Mouse (Mus musculus): ENCODE measurements around the gene Pfdn6.

DNA sequence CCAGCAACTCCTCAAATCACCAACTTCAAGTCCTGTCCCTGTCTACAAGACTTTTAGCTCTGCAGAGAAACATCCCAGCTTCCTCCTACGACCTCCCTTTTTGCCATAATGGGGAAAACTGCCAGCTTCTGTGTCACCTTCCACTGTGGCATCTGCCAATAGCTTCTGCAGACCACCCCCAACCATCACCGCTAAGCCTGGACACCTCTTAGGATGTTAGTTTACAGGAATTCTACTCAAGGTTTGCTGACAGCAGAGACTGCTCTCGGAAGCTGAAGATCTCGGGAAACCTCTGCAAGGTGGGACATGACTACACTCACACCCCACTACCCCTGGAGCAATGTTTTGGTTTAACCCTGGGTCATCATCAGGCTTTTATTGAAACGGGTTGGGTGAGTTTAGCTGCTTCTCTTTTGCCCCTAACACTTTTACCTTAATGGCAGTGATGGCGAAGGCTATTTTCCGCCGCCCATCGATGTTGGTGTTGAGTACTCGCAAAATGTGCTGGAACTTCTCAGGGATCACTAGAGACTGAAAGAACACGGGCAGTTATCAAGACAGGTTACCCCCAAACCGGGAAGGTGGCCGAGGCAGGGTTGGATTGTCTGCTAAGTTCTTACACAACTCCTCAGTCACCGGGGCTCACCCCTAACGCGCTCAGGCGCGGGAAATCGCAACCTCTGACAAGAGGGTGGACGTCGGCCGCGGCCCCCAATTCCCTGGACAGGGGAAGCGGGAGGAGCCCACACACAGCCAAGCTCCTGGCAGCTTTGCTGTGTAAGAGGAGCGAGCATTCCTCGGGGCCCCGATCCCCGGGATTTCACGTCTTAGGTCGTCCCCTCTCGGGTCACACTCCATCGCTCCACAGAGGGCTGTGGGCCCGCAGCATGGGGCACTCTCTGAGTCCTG is 14.8 kb upstream of the Pfdn6 start:
- TF ChIP-seq CTCF (IDR thresholded peaks at IDR 0.05; ENCODE audit: low read depth, low read length) (no peak), POLR2A (IDR thresholded peaks at IDR 0.05; ENCODE audit: borderline replicate concordance, low read depth, low read length) (no peak; the same call in 1 of the 2 replicates)
